Mouse (Mus musculus) midbrain, postnatal 0 days (tissue): ENCODE results near the gene Barhl2. TPM values are rescaled to one million over a fixed set of nuclear protein-coding genes. Genes with fewer than 3 reads are reported as not detected.

ENCODE experiments used
- ATAC-seq: fragments of 200-750 bp; cut with Nextera tagmentation; 2 replicates; pipeline ENCODE4 v1.8.0; 2017; ENCODE audit warnings: moderate number of reproducible peaks, mild to moderate bottlenecking, moderate TSS enrichment, moderate library complexity; ENCODE audit not compliant: low FRiP score
- DNase-seq: peaks from one replicate; pipeline ENCODE4 v3.0.0-alpha.2; 2015; ENCODE audit warnings: low spot score
- H3K27ac ChIP-seq: fragments of 300-500 bp; sonication (generic); 2 replicates; pipeline ENCODE4 v1.5.1; 2014; ENCODE audit warnings: low read depth, mild to moderate bottlenecking, low read length, mixed read lengths
- H3K27me3 ChIP-seq: fragments of 300-500 bp; sonication (generic); 2 replicates; pipeline ENCODE4 v1.6.1; 2014; ENCODE audit warnings: low read length, control low read depth, mixed read lengths; ENCODE audit not compliant: insufficient read depth
- H3K36me3 ChIP-seq: fragments of 300-500 bp; sonication (generic); 2 replicates; pipeline ENCODE4 v1.6.1; 2014; ENCODE audit warnings: low read length, control low read depth, mixed read lengths; ENCODE audit not compliant: insufficient read depth
- H3K4me1 ChIP-seq: fragments of 300-500 bp; sonication (generic); 2 replicates; pipeline ENCODE4 v1.6.1; 2014; ENCODE audit warnings: mild to moderate bottlenecking, control low read depth, antibody characterized with exemption, low read length, mixed read lengths; ENCODE audit not compliant: insufficient read depth
- H3K4me2 ChIP-seq: fragments of 300-500 bp; sonication (generic); 2 replicates; pipeline ENCODE4 v1.6.1; 2014; ENCODE audit warnings: low read depth, mild to moderate bottlenecking, low read length, mixed read lengths; ENCODE audit not compliant: poor library complexity, severe bottlenecking
- H3K4me3 ChIP-seq: fragments of 300-500 bp; sonication (generic); 2 replicates; pipeline ENCODE4 v1.5.1; 2014; ENCODE audit warnings: low read depth, mild to moderate bottlenecking, low read length, moderate library complexity
- H3K9ac ChIP-seq: fragments of 300-500 bp; sonication (generic); replicated peaks from 2 replicates; pipeline ENCODE4 v1.6.1; 2014; ENCODE audit warnings: mild to moderate bottlenecking, low read length, moderate library complexity, mixed read lengths; ENCODE audit not compliant: poor library complexity, severe bottlenecking
- H3K9me3 ChIP-seq: fragments of 300-500 bp; sonication (generic); 2 replicates; pipeline ENCODE4 v1.6.1; 2016; ENCODE audit warnings: low read length, control low read depth
- CTCF ChIP-seq: IDR thresholded peaks from 2 replicates; pipeline ENCODE4 v1.5.1; 2016; ENCODE audit warnings: antibody characterized with exemption, mild to moderate bottlenecking
- WGBS: fragments of 180-500 bp; shearing (Covaris S2); extraction: QIAGEN DNeasy Blood & Tissue Kit; methylation state at CpG from one replicate; pipeline ENCODE4 v1.1.7; 2014; 5-methylcytosine and 5-hydroxymethylcytosine counted together
- polyA plus RNA-seq: library from polyadenylated mRNA; unstranded; fragments of >200 nt; fragmentation: Nextera tagmentation; extraction: Ambion mirVana; gene quantifications from 2 replicates; pipeline ENCODE4 v1.2.1, GENCODE M21; 2015
- total RNA-seq: library from RNA; depleted of rRNA; stranded (reverse); fragments of >200 nt; gene quantifications from 2 replicates; pipeline ENCODE4 v1.2.3, GENCODE M21; 2014

The Barhl2 gene
- total and polyA plus RNA-seq, 2 experiments from 2014 or later, result 6.5 to 27.6 TPM

DNA sequence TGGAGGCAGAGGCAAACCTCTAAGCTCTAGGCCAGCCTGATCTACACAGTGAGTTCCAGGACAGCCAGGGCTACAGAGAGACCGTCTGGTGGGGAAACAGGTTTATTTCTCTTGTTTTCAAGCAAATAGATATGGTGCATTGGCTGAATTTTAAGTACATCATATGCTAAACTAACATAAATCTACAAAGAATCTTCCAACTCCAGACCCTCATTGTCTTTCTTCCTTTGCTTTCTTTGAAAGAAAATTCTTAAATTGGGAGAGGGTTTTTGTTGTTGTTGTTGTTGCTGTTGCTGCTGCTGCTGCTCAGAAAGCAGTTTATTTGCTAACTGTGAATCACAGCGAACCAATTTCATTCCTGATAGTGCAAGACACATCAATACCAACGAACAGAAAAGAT is 3.5 kb upstream of the Barhl2 start:
- H3K4me2 ChIP-seq, result no peak overlapping the region

DNA sequence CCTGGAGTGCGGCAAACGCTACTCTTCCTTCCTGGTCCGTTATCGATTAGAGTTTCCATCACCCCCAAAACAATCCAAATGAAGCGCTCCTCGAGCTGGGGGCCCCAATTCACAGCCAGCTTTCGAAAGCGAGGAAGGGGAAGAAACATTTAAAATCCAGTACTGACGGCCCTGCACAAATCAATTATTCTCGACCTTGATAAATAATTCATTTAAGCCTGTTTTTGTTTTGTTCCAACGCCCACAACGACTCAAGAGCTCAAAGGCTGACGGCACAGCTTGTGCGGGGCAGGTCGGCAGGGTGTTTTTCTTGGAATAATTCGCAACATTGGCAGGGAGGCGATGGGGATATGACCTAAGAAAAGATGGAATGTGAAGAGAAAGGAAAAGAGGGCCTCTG is 2.6 kb upstream of the Barhl2 start:
- H3K27ac ChIP-seq, result no peak overlapping the region
- ATAC-seq (no peak), DNase-seq (no peak)
- 8% methylated on average over 17 of the region's 17 CpGs for WGBS
- no peaks in the 10 kb centered on the region for H3K4me1 ChIP-seq
- no peak overlapping the region for H3K9ac ChIP-seq
- H3K27me3 ChIP-seq, result peaks cover 22% of the 10 kb centered on the region
- no peak overlapping the region for H3K4me3 ChIP-seq
- no peaks in the 10 kb centered on the region for H3K9me3 ChIP-seq
- no peaks in the 10 kb centered on the region for H3K36me3 ChIP-seq
- peak overlapping the region; percentile 51 for H3K4me2 ChIP-seq
- no peak for TF ChIP-seq CTCF

More for the DNA sequence above, 3.5 kb upstream of the Barhl2 start:
- no peaks in the 10 kb centered on the region for H3K36me3 ChIP-seq
- WGBS, result 9% methylated on average over 3 of the region's 3 CpGs
- no peak for ATAC-seq
- no peaks in the 10 kb centered on the region for H3K9me3 ChIP-seq
- TF ChIP-seq CTCF, result no peak
- no peak for DNase-seq
- peaks cover 23% of the 10 kb centered on the region for H3K27me3 ChIP-seq
- H3K4me1 ChIP-seq, result no peaks in the 10 kb centered on the region
- H3K4me3 ChIP-seq, result no peak overlapping the region
- H3K9ac ChIP-seq, result no peak overlapping the region
- no peak overlapping the region for H3K27ac ChIP-seq

- no peak for ATAC-seq
- peak overlapping the region; percentile 46; the same call in 1 of the 2 replicates for H3K4me3 ChIP-seq
- peak overlapping the region; percentile 51 for H3K4me2 ChIP-seq
- peaks cover 27% of the 10 kb centered on the region for H3K27me3 ChIP-seq
- TF ChIP-seq CTCF, result no peak
- 2% methylated on average over 22 of the region's 22 CpGs for WGBS
- no peaks in the 10 kb centered on the region for H3K4me1 ChIP-seq
- DNase-seq, result no peak
- H3K27ac ChIP-seq, result no peak overlapping the region
- H3K36me3 ChIP-seq, result no peaks in the 10 kb centered on the region
- no peak overlapping the region for H3K9ac ChIP-seq
- no peaks in the 10 kb centered on the region for H3K9me3 ChIP-seq
Observed at GRCm38 (mm10) chr5:106460001-106460511, 2.1 kb upstream of the Barhl2 start.

DNA sequence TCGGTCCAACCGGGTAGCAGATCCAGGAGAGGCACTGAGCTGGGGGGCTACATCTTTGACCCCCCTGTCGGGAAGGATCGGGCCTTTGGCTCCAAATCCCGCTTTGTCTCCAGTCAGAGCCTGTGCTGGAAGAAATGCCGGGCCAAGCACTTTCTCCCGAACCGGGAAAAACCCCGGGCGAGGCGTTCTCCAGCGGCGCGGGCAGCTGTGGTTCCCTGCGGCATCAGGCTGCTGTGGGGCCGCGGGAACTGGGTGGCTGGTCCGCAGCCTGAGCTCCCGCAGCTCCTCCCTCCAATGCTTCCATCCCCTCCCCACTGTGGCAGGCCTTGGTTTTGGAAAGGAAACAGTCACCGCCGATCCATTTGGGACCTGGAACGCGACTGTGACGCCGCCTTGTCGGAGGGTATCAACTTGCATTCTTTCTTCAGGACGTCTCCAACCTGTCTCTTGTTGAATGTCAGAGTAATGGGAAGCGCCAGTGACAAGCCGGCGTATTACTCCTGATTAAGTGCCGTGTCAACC is 1.2 kb upstream of the Barhl2 start:
- ATAC-seq, result no peak
- TF ChIP-seq CTCF, result no peak
- no peaks in the 10 kb centered on the region for H3K4me1 ChIP-seq
- no peaks in the 10 kb centered on the region for H3K36me3 ChIP-seq
- H3K4me3 ChIP-seq, result peak overlapping the region; percentile 46
- no peaks in the 10 kb centered on the region for H3K9me3 ChIP-seq
- no peak for DNase-seq
- 0 out of 2 replicates have a peak overlapping the region, but pooled peaks have one; percentile 21 for H3K27ac ChIP-seq
- no peak overlapping the region for H3K9ac ChIP-seq
- 1% methylated on average over 30 of the region's 31 CpGs for WGBS
- H3K27me3 ChIP-seq, result peaks cover 29% of the 10 kb centered on the region
- H3K4me2 ChIP-seq, result peak overlapping the region; percentile 51

DNA sequence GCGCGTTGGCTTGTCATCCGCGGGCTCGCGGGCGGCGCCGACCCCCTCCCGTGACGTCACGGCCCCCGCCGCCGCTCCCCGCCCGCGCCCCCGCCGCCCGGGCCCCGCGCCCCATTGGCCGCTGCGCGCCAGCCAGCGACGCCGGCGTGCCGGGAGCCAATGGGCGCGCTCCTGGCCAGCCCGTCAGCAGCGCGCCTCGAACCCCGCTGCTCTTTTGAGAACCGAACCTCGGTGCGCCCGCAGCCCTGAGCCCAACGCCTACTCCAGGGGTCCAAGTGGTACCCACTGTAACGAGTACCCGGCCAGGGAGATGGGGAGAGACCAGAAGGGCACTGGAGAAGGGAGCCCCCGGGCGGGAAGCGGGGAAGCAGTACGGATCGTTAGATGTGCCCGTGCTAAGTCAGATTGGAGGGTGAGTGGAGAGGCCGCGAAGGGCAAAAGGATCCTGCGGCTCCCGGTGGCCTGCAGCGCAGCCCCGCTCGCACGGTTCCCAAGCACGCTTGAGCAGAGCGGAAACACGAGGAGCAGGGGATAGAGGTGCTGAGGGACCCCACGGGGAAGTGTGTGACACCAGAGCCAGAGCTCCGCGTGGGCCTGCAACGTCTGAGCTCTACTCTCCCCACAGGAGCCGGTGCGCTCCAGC is 632 bp upstream of the Barhl2 start:
- Histone ChIP-seq H3K4me3 (peak overlapping the region; percentile 46), H3K27me3 (peaks cover 29% of the 10 kb centered on the region), H3K4me2 (peak overlapping the region; percentile 51), H3K27ac (peak overlapping the region; percentile 21; the same call in 1 of the 2 replicates), H3K4me1 (no peaks in the 10 kb centered on the region), H3K9ac (no peak overlapping the region; the same call in 1 of the 2 replicates), H3K9me3 (no peaks in the 10 kb centered on the region), H3K36me3 (no peaks in the 10 kb centered on the region)
- DNase-seq (peak; percentile 54), ATAC-seq (peak; percentile 70)
- 3% methylated on average over 50 of the region's 68 CpGs for WGBS
- no peak for TF ChIP-seq CTCF
